Mouse (Mus musculus) heart, embryonic 11.5 days (tissue): ENCODE measurements at regions not wholly inside any gene's neighbourhood (a gene's known extent, or its start where the extent isn't known, plus 50 kb on each side); places are given as distances from the start of the nearest gene placed in this dataset.

Source experiments
- ATAC-seq: fragments of 200-750 bp; cut with Nextera tagmentation; replicated peaks from 2 replicates; pipeline ENCODE4 v1.8.0; 2017; ENCODE audit warnings: moderate library complexity; ENCODE audit not compliant: insufficient number of reproducible peaks, low FRiP score, low TSS enrichment
- H3K27ac ChIP-seq: fragments of 300-500 bp; sonication (generic); 2 replicates; pipeline ENCODE4 v1.5.1; 2014; ENCODE audit warnings: mild to moderate bottlenecking, low read depth, low read length
- H3K27me3 ChIP-seq: fragments of 300-500 bp; sonication (generic); 2 replicates; pipeline ENCODE4 v1.6.1; 2014; ENCODE audit warnings: mild to moderate bottlenecking, low read length, mixed read lengths; ENCODE audit not compliant: control insufficient read depth, insufficient read depth
- H3K36me3 ChIP-seq: fragments of 300-500 bp; sonication (generic); 2 replicates; pipeline ENCODE4 v1.6.1; 2014; ENCODE audit warnings: mild to moderate bottlenecking, low read length, moderate library complexity, mixed read lengths; ENCODE audit not compliant: control insufficient read depth, insufficient read depth
- H3K4me1 ChIP-seq: fragments of 300-500 bp; sonication (generic); 2 replicates; pipeline ENCODE4 v1.6.1; 2014; ENCODE audit warnings: low read length; ENCODE audit not compliant: control insufficient read depth, insufficient read depth
- H3K4me2 ChIP-seq: fragments of 300-500 bp; sonication (generic); 2 replicates; pipeline ENCODE4 v1.6.1; 2014; ENCODE audit warnings: mild to moderate bottlenecking, moderate library complexity
- H3K4me3 ChIP-seq: fragments of 300-500 bp; sonication (generic); 2 replicates; pipeline ENCODE4 v1.5.1; 2014; ENCODE audit warnings: low read depth, low read length
- H3K9ac ChIP-seq: fragments of 300-500 bp; sonication (generic); 2 replicates; pipeline ENCODE4 v1.6.1; 2014; ENCODE audit warnings: mild to moderate bottlenecking, low read depth, low read length, moderate library complexity
- H3K9me3 ChIP-seq: fragments of 300-500 bp; sonication (generic); replicated peaks from 2 replicates; pipeline ENCODE4 v1.6.1; 2016; ENCODE audit warnings: low read length; ENCODE audit not compliant: control insufficient read depth
- WGBS: fragments of 180-500 bp; shearing (Covaris S2); extraction: QIAGEN DNeasy Blood & Tissue Kit; methylation state at CpG from one replicate; pipeline ENCODE4 v1.1.7; 2014; ENCODE audit not compliant: insufficient replicate concordance; 5-methylcytosine and 5-hydroxymethylcytosine counted together

- ATAC-seq: no peak
- H3K27ac ChIP-seq: no peak overlapping the region
- H3K4me1 ChIP-seq: no peaks in the 10 kb centered on the region
- WGBS: 83% methylated on average over 6 of the region's 6 CpGs
- no peaks in the 10 kb centered on the region for H3K9me3 ChIP-seq
- H3K9ac ChIP-seq: no peak overlapping the region
- no peaks in the 10 kb centered on the region for H3K36me3 ChIP-seq
- no peak overlapping the region for H3K4me3 ChIP-seq
- no peaks in the 10 kb centered on the region for H3K27me3 ChIP-seq
- no peak overlapping the region for H3K4me2 ChIP-seq
These were observed 244.5 kb downstream of the Mreg start for GRCm38 (mm10) chr1:71967574-71968104.

DNA sequence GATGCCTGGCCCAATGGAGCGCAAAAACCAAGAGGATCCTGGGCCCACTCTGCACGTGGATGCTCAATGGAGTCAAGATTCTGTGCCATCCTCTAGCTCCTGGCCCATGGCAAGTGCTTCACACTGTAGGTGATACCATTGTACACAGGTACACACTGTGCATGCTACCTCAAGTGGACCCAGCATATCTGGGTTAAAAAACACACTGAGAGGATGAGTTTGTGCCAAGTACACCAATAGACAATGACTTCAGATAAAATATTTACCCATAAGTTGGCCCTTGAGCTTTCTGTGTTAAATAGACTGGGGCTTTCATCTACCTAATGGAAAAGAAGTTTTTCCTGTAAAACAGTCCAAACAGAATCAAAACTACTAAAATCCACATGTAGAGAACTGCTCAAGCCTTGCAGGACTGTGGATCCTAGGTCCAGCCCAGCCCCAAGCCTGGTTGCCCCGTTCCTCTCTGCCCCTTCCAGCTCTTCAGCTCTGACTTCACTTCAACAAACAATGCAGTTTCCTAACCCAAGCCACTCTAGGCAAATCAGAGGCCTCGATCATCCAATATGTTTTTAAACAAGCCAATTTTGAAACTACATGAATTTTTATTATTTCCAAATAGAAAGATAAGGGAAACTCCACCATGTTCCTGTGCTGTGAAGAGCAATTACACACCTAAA lies 247.5 kb downstream of the Mreg start:
- H3K9ac ChIP-seq: no peak overlapping the region

GRCm38 (mm10) chr1:71956940-71957339 lies 255.2 kb downstream of the Mreg start:
- H3K4me3 ChIP-seq: no peak overlapping the region
- no peak overlapping the region for H3K4me2 ChIP-seq
- no peak overlapping the region for H3K27ac ChIP-seq
- ATAC-seq: no peak
- no peak overlapping the region for H3K9ac ChIP-seq
- H3K9me3 ChIP-seq: no peaks in the 10 kb centered on the region
- no peaks in the 10 kb centered on the region for H3K27me3 ChIP-seq
- 45% methylated on average over 3 of the region's 3 CpGs for WGBS
- no peaks in the 10 kb centered on the region for H3K36me3 ChIP-seq
- no peaks in the 10 kb centered on the region; the same call in 1 of the 2 replicates for H3K4me1 ChIP-seq

More for the DNA sequence above, 247.5 kb downstream of the Mreg start:
- H3K27ac ChIP-seq: no peak overlapping the region
- no peaks in the 10 kb centered on the region for H3K27me3 ChIP-seq
- H3K36me3 ChIP-seq: no peaks in the 10 kb centered on the region
- H3K4me3 ChIP-seq: no peak overlapping the region
- H3K9me3 ChIP-seq: no peaks in the 10 kb centered on the region
- no peak overlapping the region for H3K4me2 ChIP-seq
- no peaks in the 10 kb centered on the region for H3K4me1 ChIP-seq
- 79% methylated on average over 4 of the region's 4 CpGs for WGBS
- ATAC-seq: no peak

- Histone ChIP-seq H3K4me1 (no peaks in the 10 kb centered on the region; the same call in 1 of the 2 replicates), H3K27ac (no peak overlapping the region), H3K4me2 (no peak overlapping the region), H3K9me3 (no peaks in the 10 kb centered on the region), H3K4me3 (no peak overlapping the region), H3K27me3 (no peaks in the 10 kb centered on the region), H3K36me3 (no peaks in the 10 kb centered on the region), H3K9ac (no peak overlapping the region)
- no peak for ATAC-seq
These were observed 256.8 kb downstream of the Mreg start for GRCm38 (mm10) chr1:71955331-71955730.

GRCm38 (mm10) chr1:71953292-71953691 lies 258.8 kb downstream of the Mreg start:
- Histone ChIP-seq H3K4me3 (no peak overlapping the region), H3K9ac (no peak overlapping the region), H3K36me3 (no peaks in the 10 kb centered on the region), H3K27me3 (no peaks in the 10 kb centered on the region), H3K4me1 (no peaks in the 10 kb centered on the region; the same call in 1 of the 2 replicates), H3K4me2 (no peak overlapping the region), H3K27ac (no peak overlapping the region), H3K9me3 (no peaks in the 10 kb centered on the region)
- no peak for ATAC-seq
- 69% methylated on average over 6 of the region's 6 CpGs for WGBS

DNA sequence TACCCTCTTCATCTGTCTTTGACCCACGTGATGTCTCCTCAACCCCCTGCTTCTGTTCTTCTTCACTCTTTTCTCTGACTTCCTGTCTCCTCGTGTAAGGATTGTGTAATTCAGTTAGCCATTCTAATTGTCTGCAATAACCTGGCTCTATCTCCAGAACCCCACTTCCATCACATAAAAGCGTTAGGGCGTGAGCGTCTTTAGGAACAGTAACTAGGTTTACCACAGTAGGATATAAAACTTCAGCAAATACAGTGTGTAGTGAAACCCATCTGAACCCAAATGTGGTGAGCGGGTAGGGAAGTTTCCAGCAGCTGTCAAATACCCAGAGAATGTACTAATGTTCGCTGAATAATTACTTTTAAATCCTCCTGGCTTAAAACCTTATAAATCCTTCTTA lies 262.6 kb downstream of the Mreg start:
- no peak overlapping the region for H3K4me3 ChIP-seq
- H3K4me1 ChIP-seq: no peaks in the 10 kb centered on the region
- no peaks in the 10 kb centered on the region for H3K27me3 ChIP-seq
- H3K36me3 ChIP-seq: no peaks in the 10 kb centered on the region
- no peaks in the 10 kb centered on the region for H3K9me3 ChIP-seq
- no peak overlapping the region for H3K27ac ChIP-seq
- H3K4me2 ChIP-seq: no peak overlapping the region
- 79% methylated on average over 7 of the region's 7 CpGs for WGBS
- no peak for ATAC-seq
- H3K9ac ChIP-seq: no peak overlapping the region

- H3K9me3 ChIP-seq: no peaks in the 10 kb centered on the region
- WGBS: 89% methylated on average over 4 of the region's 4 CpGs
- H3K27me3 ChIP-seq: no peaks in the 10 kb centered on the region
- ATAC-seq: no peak
- no peak overlapping the region for H3K4me3 ChIP-seq
- H3K4me2 ChIP-seq: no peak overlapping the region
- H3K9ac ChIP-seq: no peak overlapping the region
- no peak overlapping the region for H3K27ac ChIP-seq
- no peaks in the 10 kb centered on the region for H3K4me1 ChIP-seq
- H3K36me3 ChIP-seq: no peaks in the 10 kb centered on the region
These were observed 263.4 kb downstream of the Mreg start for GRCm38 (mm10) chr1:71948686-71949085.

- Histone ChIP-seq H3K4me1 (no peaks in the 10 kb centered on the region), H3K9ac (no peak overlapping the region), H3K36me3 (no peaks in the 10 kb centered on the region), H3K9me3 (no peaks in the 10 kb centered on the region), H3K27me3 (no peaks in the 10 kb centered on the region), H3K27ac (no peak overlapping the region), H3K4me2 (no peak overlapping the region), H3K4me3 (no peak overlapping the region)
- no peak for ATAC-seq
- 87% methylated on average over 2 of the region's 2 CpGs for WGBS
These were observed 264.6 kb downstream of the Mreg start for GRCm38 (mm10) chr1:71947506-71947905.

DNA sequence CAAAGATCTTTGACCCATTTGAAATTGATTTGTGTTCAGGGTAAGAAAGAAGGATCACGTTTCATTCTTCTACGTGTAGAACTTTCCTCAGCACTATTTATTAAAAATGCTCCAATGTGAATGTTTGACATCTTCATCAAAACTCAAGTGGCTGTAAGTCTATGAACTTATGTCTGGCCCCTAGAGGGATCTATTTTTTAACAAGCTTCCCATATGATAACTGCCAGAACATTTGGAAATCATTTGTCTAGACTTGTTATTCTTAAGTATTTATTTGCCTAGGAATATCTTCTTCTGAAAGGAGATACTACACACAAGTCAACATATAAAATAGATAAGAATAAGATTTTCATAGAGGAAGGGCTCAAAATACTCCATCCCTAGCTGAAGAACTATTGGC lies 265.2 kb downstream of the Mreg start:
- Histone ChIP-seq H3K27me3 (no peaks in the 10 kb centered on the region), H3K27ac (no peak overlapping the region), H3K9me3 (no peaks in the 10 kb centered on the region), H3K9ac (no peak overlapping the region), H3K36me3 (no peaks in the 10 kb centered on the region), H3K4me3 (no peak overlapping the region), H3K4me2 (no peak overlapping the region), H3K4me1 (no peaks in the 10 kb centered on the region)
- 73% methylated on average over 2 of the region's 2 CpGs for WGBS
- no peak for ATAC-seq
